Mouse (Mus musculus) bone marrow macrophage, adult 2 months (primary cell): Measurements from ENCODE around the gene Plac1. TPM values are rescaled to one million over a fixed set of nuclear protein-coding genes. Genes with fewer than 3 reads are reported as not detected.
"Not testable (repeated sequence)": the region's sequence is repeated elsewhere in the genome, so short reads cannot be mapped to it uniquely, and the experiment has no call there.

ENCODE experiments used
- H3K27ac ChIP-seq: 2 replicates; pipeline ENCODE4 v1.5.1; 2012; ENCODE audit warnings: low read depth, low read length; ENCODE audit not compliant: insufficient read depth
- H3K4me1 ChIP-seq: 2 replicates; pipeline ENCODE4 v1.6.1; 2012; ENCODE audit warnings: low read length; ENCODE audit not compliant: control insufficient read depth, insufficient read depth
- H3K4me3 ChIP-seq: 2 replicates; pipeline ENCODE4 v1.5.1; 2012; ENCODE audit warnings: mild to moderate bottlenecking, low read length, moderate library complexity; ENCODE audit not compliant: insufficient read depth
- CTCF ChIP-seq: IDR thresholded peaks from 2 replicates; pipeline ENCODE4 v1.5.1; 2012; ENCODE audit warnings: low read depth, mild to moderate bottlenecking, low read length, moderate library complexity
- POLR2A ChIP-seq: IDR thresholded peaks from 2 replicates; pipeline ENCODE4 v1.6.1; 2012; ENCODE audit warnings: mild to moderate bottlenecking, low read depth, low read length, borderline replicate concordance
- polyA plus RNA-seq: library from polyadenylated mRNA; stranded (reverse); fragments of >200 nt; gene quantifications from 2 replicates; pipeline ENCODE4 v1.2.4, GENCODE M21; 2012; ENCODE audit not compliant: missing spikeins, insufficient read depth, insufficient read length

Gene Plac1
- polyA plus RNA-seq: not detected in 2 replicates

GRCm38 (mm10) chrX:53240011-53240410 lies at the start of gene Plac1:
Gene Plac1 (minus strand): TSS chrX:53240111.
- Histone ChIP-seq H3K4me1 (no peaks in the 10 kb centered on the region), H3K4me3 (no peak within 1 kb of the TSS), H3K27ac (no peak within 1 kb of the TSS)
- TF ChIP-seq CTCF (no peak), POLR2A (no peak)

GRCm38 (mm10) chrX:53287924-53288323 lies 48.0 kb upstream of the Plac1 start:
- H3K27ac ChIP-seq: no peak overlapping the region
- H3K4me3 ChIP-seq: no peak overlapping the region
- no peaks in the 10 kb centered on the region for H3K4me1 ChIP-seq
- TF ChIP-seq POLR2A: no peak
- no peak for TF ChIP-seq CTCF

GRCm38 (mm10) chrX:53273124-53273523 lies 33.2 kb upstream of the Plac1 start, which contains the start of gene Fam122c:
Gene Fam122c (plus strand): TSS chrX:53273424.
- H3K4me1 ChIP-seq: no peaks in the 10 kb centered on the region
- no peak within 1 kb of the TSS for H3K4me3 ChIP-seq
- H3K27ac ChIP-seq: no peak within 1 kb of the TSS
- no peak for TF ChIP-seq CTCF
- TF ChIP-seq POLR2A: no peak

- H3K4me1 ChIP-seq, H3K27ac ChIP-seq, H3K4me3 ChIP-seq: not testable (repeated sequence)
These were observed 31.7 kb upstream of the Plac1 start for GRCm38 (mm10) chrX:53271628-53272027.

- TF ChIP-seq POLR2A (no peak), CTCF (no peak)
- no peaks in the 10 kb centered on the region for H3K4me1 ChIP-seq
- peak overlapping the region; percentile 42 for H3K4me3 ChIP-seq
- peak overlapping the region; percentile 27; the same call in 1 of the 2 replicates for H3K27ac ChIP-seq
These were observed 30.1 kb upstream of the Plac1 start for GRCm38 (mm10) chrX:53270063-53270432.

- Histone ChIP-seq H3K27ac (peak within 1 kb of the TSS; percentile 59), H3K4me3 (peak within 1 kb of the TSS; percentile 76), H3K4me1 (no peaks in the 10 kb centered on the region)
- TF ChIP-seq CTCF (no peak), POLR2A (no peak)
These were observed 29.6 kb upstream of the Plac1 start, which contains the start of gene Fam122b for GRCm38 (mm10) chrX:53269289-53270062. Gene Fam122b (minus strand): TSS chrX:53269805.

- 0 out of 2 replicates have a peak overlapping the region, but pooled peaks have one; percentile 59 for H3K27ac ChIP-seq
- no peaks in the 10 kb centered on the region for H3K4me1 ChIP-seq
- H3K4me3 ChIP-seq: peak overlapping the region; percentile 76
- TF ChIP-seq POLR2A (no peak), CTCF (no peak)
These were observed 28.9 kb upstream of the Plac1 start for GRCm38 (mm10) chrX:53268856-53269255.

- Histone ChIP-seq H3K4me1 (no peaks in the 10 kb centered on the region), H3K4me3 (no peak overlapping the region), H3K27ac (no peak overlapping the region)
- TF ChIP-seq POLR2A (no peak), CTCF (no peak)
These were observed 26.3 kb upstream of the Plac1 start for GRCm38 (mm10) chrX:53266186-53266585.

- no peak overlapping the region for H3K27ac ChIP-seq
- H3K4me3 ChIP-seq: no peak overlapping the region
- H3K4me1 ChIP-seq: no peaks in the 10 kb centered on the region
- no peak for TF ChIP-seq POLR2A
- no peak for TF ChIP-seq CTCF
These were observed 15.3 kb upstream of the Plac1 start for GRCm38 (mm10) chrX:53255195-53255594.

- Histone ChIP-seq H3K27ac (no peak overlapping the region), H3K4me3 (no peak overlapping the region), H3K4me1 (no peaks in the 10 kb centered on the region)
- no peak for TF ChIP-seq POLR2A
These were observed 1.9 kb downstream of the Plac1 start for GRCm38 (mm10) chrX:53237971-53238370.

- Histone ChIP-seq H3K4me1 (no peaks in the 10 kb centered on the region), H3K27ac (no peak overlapping the region), H3K4me3 (no peak overlapping the region)
- TF ChIP-seq CTCF (no peak), POLR2A (no peak)
These were observed 3.5 kb downstream of the Plac1 start for GRCm38 (mm10) chrX:53236404-53236803.
